Mouse (Mus musculus) CH12.LX (cell line): Measurements from ENCODE around the gene Olfr51. TPM values are rescaled to one million over a fixed set of nuclear protein-coding genes. Genes with fewer than 3 reads are reported as not detected.

Experiments used
- DNase-seq: peaks from one replicate; pipeline ENCODE4 v3.0.0-alpha.2; 2013; ENCODE audit errors: extremely low read depth
- H3K27ac ChIP-seq: 2 replicates; pipeline ENCODE4 v1.5.1; 2012; ENCODE audit warnings: low read depth, mild to moderate bottlenecking, control low read depth, moderate library complexity; ENCODE audit not compliant: insufficient read depth
- H3K27me3 ChIP-seq: replicated peaks from 2 replicates; pipeline ENCODE3; 2012; ENCODE audit warnings: inconsistent platforms
- H3K36me3 ChIP-seq, 2 experiments: replicated peaks in 1 of 2; 2 replicates each; pipeline versions ENCODE3 to v1.6.1; 2012; ENCODE audit warnings: inconsistent platforms in 1 of 2, low read length in 1 of 2, mild to moderate bottlenecking in 1 of 2, mixed read lengths in 1 of 2, moderate library complexity in 1 of 2; ENCODE audit not compliant: control insufficient read depth in 1 of 2, insufficient read depth in 1 of 2
- H3K4me1 ChIP-seq, 2 experiments: 2 replicates each; pipeline ENCODE4 v1.6.1; 2012; ENCODE audit warnings: inconsistent platforms in 1 of 2, moderate library complexity in 1 of 2; ENCODE audit not compliant: insufficient read depth in 2 of 2, control insufficient read depth in 1 of 2
- H3K4me2 ChIP-seq: 2 replicates; pipeline ENCODE4 v1.6.1; 2012; ENCODE audit warnings: low read depth, mild to moderate bottlenecking, control low read depth; ENCODE audit not compliant: poor library complexity, insufficient read depth, severe bottlenecking
- H3K4me3 ChIP-seq, 3 experiments: fragments of 150-350 bp in 1 of 3; sonication (generic) in 1 of 3; replicated peaks in 1 of 3; 2 replicates each; pipeline versions ENCODE3 to v1.5.1; 2011 to 2012; ENCODE audit warnings: low read depth in 2 of 3, low read length in 2 of 3, mild to moderate bottlenecking in 2 of 3, moderate library complexity in 2 of 3, control low read depth in 1 of 3, improper control_type of control experiment in 1 of 3, inconsistent platforms in 1 of 3, mixed read lengths in 1 of 3; ENCODE audit not compliant: poor library complexity in 1 of 3
- H3K79me2 ChIP-seq: replicated peaks from 2 replicates; pipeline ENCODE4 v1.6.1; 2012; ENCODE audit warnings: mild to moderate bottlenecking, moderate library complexity; ENCODE audit not compliant: control insufficient read depth, poor library complexity, insufficient read depth, severe bottlenecking; ENCODE audit errors: extremely low read depth
- H3K9ac ChIP-seq: 2 replicates; pipeline ENCODE4 v1.6.1; 2012; ENCODE audit warnings: low read depth, mild to moderate bottlenecking, control low read depth, moderate library complexity; ENCODE audit not compliant: insufficient read depth
- H3K9me3 ChIP-seq: replicated peaks from 2 replicates; pipeline ENCODE3; 2012; ENCODE audit warnings: low read length, inconsistent platforms, mixed read lengths
- CHD1 ChIP-seq: IDR thresholded peaks from 2 replicates; pipeline ENCODE4 v1.6.1; 2012; ENCODE audit warnings: low read depth, low read length, improper control_type of control experiment, inconsistent platforms
- CHD2 ChIP-seq: IDR thresholded peaks from 2 replicates; pipeline ENCODE4 v1.6.1; 2011; ENCODE audit warnings: low read length, improper control_type of control experiment
- CTCF ChIP-seq, 2 experiments: IDR thresholded peaks in 1 of 2; conservative IDR thresholded peaks in 1 of 2; 2 replicates each; pipeline ENCODE4 v1.5.1; 2011 to 2012; ENCODE audit warnings: low read depth in 2 of 2, low read length in 2 of 2, improper control_type of control experiment in 1 of 2, inconsistent platforms in 1 of 2, mild to moderate bottlenecking in 1 of 2, moderate library complexity in 1 of 2
- ELF1 ChIP-seq: IDR thresholded peaks from 2 replicates; pipeline ENCODE4 v1.6.1; 2014; ENCODE audit warnings: low read depth, mild to moderate bottlenecking, inconsistent platforms, low read length, improper control_type of control experiment
- EP300 ChIP-seq: IDR thresholded peaks from 2 replicates; pipeline ENCODE4 v1.6.1; 2011; ENCODE audit warnings: low read length, improper control_type of control experiment
- ETS1 ChIP-seq: conservative IDR thresholded peaks from 2 replicates; pipeline ENCODE4 v1.6.1; 2012; ENCODE audit warnings: low read depth, mild to moderate bottlenecking, inconsistent platforms, low read length, improper control_type of control experiment, moderate library complexity
- HCFC1 ChIP-seq: IDR thresholded peaks from 2 replicates; pipeline ENCODE4 v1.6.1; 2012; ENCODE audit warnings: low read depth, mild to moderate bottlenecking, inconsistent platforms, low read length, improper control_type of control experiment
- JUN ChIP-seq: IDR thresholded peaks from 2 replicates; pipeline ENCODE4 v1.6.1; 2011; ENCODE audit warnings: low read depth, mild to moderate bottlenecking, low read length, improper control_type of control experiment, moderate library complexity; ENCODE audit not compliant: insufficient read depth
- JUND ChIP-seq: conservative IDR thresholded peaks from 2 replicates; pipeline ENCODE4 v1.6.1; 2011; ENCODE audit warnings: low read depth, low read length, improper control_type of control experiment
- MAFK ChIP-seq: IDR thresholded peaks from 2 replicates; pipeline ENCODE4 v1.6.1; 2011; ENCODE audit warnings: low read length, improper control_type of control experiment; ENCODE audit not compliant: insufficient replicate concordance
- MAX ChIP-seq: IDR thresholded peaks from 2 replicates; pipeline ENCODE4 v1.6.1; 2011; ENCODE audit warnings: low read length, improper control_type of control experiment
- MEF2A ChIP-seq: IDR thresholded peaks from 2 replicates; pipeline ENCODE4 v1.6.1; 2014; ENCODE audit warnings: low read depth, mild to moderate bottlenecking, inconsistent platforms, low read length, improper control_type of control experiment, borderline replicate concordance
- NELFE ChIP-seq: IDR thresholded peaks from 2 replicates; pipeline ENCODE4 v1.6.1; 2011; ENCODE audit warnings: low read depth, low read length, improper control_type of control experiment
- NRF1 ChIP-seq: IDR thresholded peaks from 2 replicates; pipeline ENCODE4 v1.6.1; 2014; ENCODE audit warnings: low read depth, mild to moderate bottlenecking, inconsistent platforms, low read length, improper control_type of control experiment, moderate library complexity
- PAX5 ChIP-seq: IDR thresholded peaks from 2 replicates; pipeline ENCODE4 v1.6.1; 2012; ENCODE audit warnings: low read length, inconsistent platforms, mixed read lengths
- RAD21 ChIP-seq: IDR thresholded peaks from 2 replicates; pipeline ENCODE4 v1.6.1; 2011; ENCODE audit warnings: low read depth, mild to moderate bottlenecking, low read length, improper control_type of control experiment, moderate library complexity
- SMC3 ChIP-seq: IDR thresholded peaks from 2 replicates; pipeline ENCODE4 v1.6.1; 2011; ENCODE audit warnings: low read depth, low read length, improper control_type of control experiment
- UBTF ChIP-seq: IDR thresholded peaks from 2 replicates; pipeline ENCODE4 v1.6.1; 2012; ENCODE audit warnings: low read depth, mild to moderate bottlenecking, inconsistent platforms, low read length, improper control_type of control experiment, moderate library complexity
- USF1 ChIP-seq: IDR thresholded peaks from 2 replicates; pipeline ENCODE4 v1.6.1; 2014; ENCODE audit warnings: low read depth, mild to moderate bottlenecking, inconsistent platforms, low read length, improper control_type of control experiment
- USF2 ChIP-seq: conservative IDR thresholded peaks from 2 replicates; pipeline ENCODE4 v1.6.1; 2011; ENCODE audit warnings: low read depth, low read length, improper control_type of control experiment
- ZC3H11A ChIP-seq: IDR thresholded peaks from 2 replicates; pipeline ENCODE4 v1.6.1; 2012; ENCODE audit warnings: low read depth, mild to moderate bottlenecking, inconsistent platforms, low read length, improper control_type of control experiment
- ZNF384 ChIP-seq: IDR thresholded peaks from 2 replicates; pipeline ENCODE4 v1.6.1; 2012; ENCODE audit warnings: low read depth, low read length, improper control_type of control experiment, inconsistent platforms
- dilution Hi-C: fragments of 300-500 bp; cut with MboI; formaldehyde crosslinking; loops from 2 replicates; pipeline ENCODE4 v1.14.3; 2020; ENCODE audit warnings: low sequenced_read_pairs; ENCODE audit not compliant: extremely low pct_unique_long_range_greater_than_20kb, extremely low pct_ligation_motif_present
- in situ Hi-C: fragments of 300-500 bp; cut with MboI; formaldehyde crosslinking; loops from 3 replicates; pipeline ENCODE4 v1.14.3; 2019; ENCODE audit warnings: low sequenced_read_pairs, low pct_ligation_motif_present, low pct_unique_long_range_greater_than_20kb, mixed read lengths
- polyA plus RNA-seq: library from polyadenylated mRNA; unstranded; fragments of >175 nt; gene quantifications from 2 replicates; pipeline ENCODE4 v1.2.1, GENCODE M21; 2012; ENCODE audit warnings: low read depth; ENCODE audit not compliant: insufficient read length
- total RNA-seq, 2 experiments: library from RNA; depleted of rRNA; stranded (reverse); fragments of 300-350 nt in 1 of 2; fragments of >200 nt in 1 of 2; gene quantifications; 2 replicates each; pipeline ENCODE4 v1.2.3; 2012 to 2014

The Olfr51 gene
- total and polyA plus RNA-seq, 3 experiments, result not detected

GRCm38 (mm10) chr11:50964886-50965285 is 38.5 kb upstream of the Olfr51 start:
- Histone ChIP-seq H3K27me3 (peaks cover 69% of the 10 kb centered on the region), H3K36me3 (no peaks in the 10 kb centered on the region), H3K4me1 (no peaks in the 10 kb centered on the region), H3K4me3 (no peak overlapping the region), H3K9ac (no peak overlapping the region), H3K9me3 (no peaks in the 10 kb centered on the region), H3K79me2 (no peaks in the 10 kb centered on the region), H3K27ac (no peak overlapping the region), H3K4me2 (no peak overlapping the region)
- no peak for DNase-seq
- in situ Hi-C loops, result no loop called here
- dilution Hi-C loops, result no loop called here
- no peak for TF ChIP-seq PAX5
- TF ChIP-seq HCFC1, result no peak
- no peak for TF ChIP-seq ZC3H11A
- no peak for TF ChIP-seq UBTF
- TF ChIP-seq ZNF384, result no peak
- no peak for TF ChIP-seq ELF1
- no peak for TF ChIP-seq MAFK
- TF ChIP-seq USF2, result no peak
- TF ChIP-seq RAD21, result no peak
- no peak for TF ChIP-seq EP300

DNA sequence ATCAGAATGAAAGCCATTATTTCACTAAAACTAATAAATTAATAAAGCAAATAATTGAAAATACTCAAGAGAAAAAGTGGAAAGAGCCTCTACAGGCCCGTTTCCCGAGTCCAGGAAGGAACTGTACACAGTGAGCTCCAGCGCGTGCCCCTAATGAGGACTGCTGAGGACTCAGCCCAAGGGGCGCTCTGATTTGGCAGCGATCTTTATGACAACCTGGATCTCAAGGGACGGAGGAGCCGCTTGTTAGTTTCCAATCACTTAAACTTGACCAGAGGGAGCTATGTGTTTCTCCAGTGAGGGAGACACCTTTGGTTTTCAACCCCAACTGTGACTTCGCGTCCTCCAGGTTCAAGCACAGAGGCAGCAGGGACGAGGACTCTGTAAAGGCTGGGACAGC is 37.2 kb upstream of the Olfr51 start, which contains the start of gene Olfr1378:
Gene Olfr1378, plus strand, starts transcription at position 301 of the 400 bp plus-strand sequence.
- Histone ChIP-seq H3K4me2 (no peak within 1 kb of the TSS), H3K9ac (no peak within 1 kb of the TSS), H3K4me1 (no peaks in the 10 kb centered on the region), H3K27ac (no peak within 1 kb of the TSS), H3K4me3 (no peak within 1 kb of the TSS), H3K27me3 (peaks cover 74% of the 10 kb centered on the region), H3K9me3 (no peaks in the 10 kb centered on the region), H3K79me2 (no peaks in the 10 kb centered on the region), H3K36me3 (no peaks in the 10 kb centered on the region)
- in situ Hi-C loops, result no loop called here
- dilution Hi-C loops, result no loop called here
- TF ChIP-seq CTCF (conservative IDR thresholded peaks at IDR 0.05 in 1 of 2, IDR thresholded peaks at IDR 0.05 in 1 of 2; ENCODE audit: low read depth in 2 of 2, low read length in 2 of 2) (no peak), JUND (no peak), NELFE (no peak), JUN (no peak), CHD2 (no peak), MAX (no peak), MEF2A (no peak), MAFK (no peak), USF2 (no peak), CHD1 (no peak), NRF1 (no peak), PAX5 (no peak), ETS1 (no peak), SMC3 (no peak), USF1 (no peak)
- DNase-seq, result no peak
